Mouse (Mus musculus) liver, adult 2 months (tissue): ENCODE measurements at regions not wholly inside any gene's neighbourhood (a gene's known extent, or its start where the extent isn't known, plus 50 kb on each side); places are given as distances from the start of the nearest gene placed in this dataset.

Experiments
- DNase-seq: peaks from one replicate; pipeline ENCODE4 v3.0.0-alpha.2; 2011; ENCODE audit warnings: low read depth, low spot score; ENCODE audit errors: extremely low read depth
- H3K27ac ChIP-seq: fragments of 200-500 bp; replicated peaks from 2 replicates; pipeline ENCODE4 v1.5.1; 2012; ENCODE audit warnings: low read depth, mild to moderate bottlenecking, control low read depth, inconsistent platforms, low read length; ENCODE audit not compliant: insufficient read depth
- H3K27me3 ChIP-seq: fragments of 200-500 bp; 2 replicates; pipeline ENCODE4 v1.6.1; 2012; ENCODE audit warnings: mild to moderate bottlenecking, moderate library complexity, low read length, inconsistent platforms; ENCODE audit not compliant: control insufficient read depth, insufficient read depth
- H3K36me3 ChIP-seq: fragments of 200-500 bp; 2 replicates; pipeline ENCODE4 v1.6.1; 2012; ENCODE audit warnings: low read length, inconsistent platforms; ENCODE audit not compliant: control insufficient read depth, insufficient read depth
- H3K4me1 ChIP-seq: fragments of 200-500 bp; 2 replicates; pipeline ENCODE4 v1.6.1; 2011; ENCODE audit warnings: low read length; ENCODE audit not compliant: control insufficient read depth, insufficient read depth
- H3K4me3 ChIP-seq: fragments of 200-500 bp; 2 replicates; pipeline ENCODE4 v1.5.1; 2011; ENCODE audit warnings: low read depth, mild to moderate bottlenecking, control low read depth, low read length, moderate library complexity; ENCODE audit not compliant: insufficient read depth
- H3K79me2 ChIP-seq: fragments of 200-500 bp; 2 replicates; pipeline ENCODE4 v1.6.1; 2012; ENCODE audit warnings: inconsistent platforms, mild to moderate bottlenecking, low read length, moderate library complexity; ENCODE audit not compliant: control insufficient read depth, insufficient read depth
- H3K9ac ChIP-seq: fragments of 200-500 bp; 2 replicates; pipeline ENCODE4 v1.6.1; 2012; ENCODE audit warnings: low read depth, mild to moderate bottlenecking, control low read depth, inconsistent platforms, low read length
- CTCF ChIP-seq: fragments of 200-500 bp; IDR thresholded peaks from 2 replicates; pipeline ENCODE4 v1.5.1; 2011; ENCODE audit warnings: low read depth, low read length, control low read depth
- POLR2A ChIP-seq: fragments of 200-500 bp; IDR thresholded peaks from 2 replicates; pipeline ENCODE4 v1.6.1; 2011; ENCODE audit warnings: low read length, control low read depth; ENCODE audit not compliant: insufficient read depth; ENCODE audit errors: extremely low read depth
- WGBS: fragments of 180-500 bp; shearing (Covaris S2); methylation state at CpG from one replicate; pipeline ENCODE4 v1.1.7; 2018; 5-methylcytosine and 5-hydroxymethylcytosine counted together

GRCm38 (mm10) chr4:135039234-135039633 lies 81.2 kb upstream of the Runx3 start:
- 82% methylated on average over 2 of the region's 2 CpGs for WGBS
- Histone ChIP-seq H3K36me3 (no peaks in the 10 kb centered on the region), H3K27ac (no peak overlapping the region), H3K9ac (no peak overlapping the region), H3K4me3 (no peak overlapping the region), H3K79me2 (no peaks in the 10 kb centered on the region), H3K4me1 (no peaks in the 10 kb centered on the region), H3K27me3 (no peaks in the 10 kb centered on the region)
- DNase-seq = no peak
- no peak for TF ChIP-seq POLR2A
- TF ChIP-seq CTCF = no peak

GRCm38 (mm10) chr4:135041921-135042320 lies 78.5 kb upstream of the Runx3 start:
- TF ChIP-seq CTCF = no peak
- TF ChIP-seq POLR2A = no peak
- Histone ChIP-seq H3K4me3 (no peak overlapping the region), H3K27ac (no peak overlapping the region), H3K4me1 (no peaks in the 10 kb centered on the region), H3K27me3 (no peaks in the 10 kb centered on the region), H3K79me2 (no peaks in the 10 kb centered on the region), H3K9ac (no peak overlapping the region), H3K36me3 (no peaks in the 10 kb centered on the region)
- 38% methylated on average over 8 of the region's 8 CpGs for WGBS
- DNase-seq = no peak

GRCm38 (mm10) chr4:135042501-135042900 lies 78.0 kb upstream of the Runx3 start:
- TF ChIP-seq CTCF = no peak
- TF ChIP-seq POLR2A = no peak
- Histone ChIP-seq H3K4me3 (no peak overlapping the region), H3K9ac (no peak overlapping the region), H3K36me3 (no peaks in the 10 kb centered on the region), H3K27ac (no peak overlapping the region), H3K79me2 (no peaks in the 10 kb centered on the region), H3K27me3 (no peaks in the 10 kb centered on the region), H3K4me1 (no peaks in the 10 kb centered on the region)
- WGBS = 81% methylated on average over 1 of the region's 1 CpGs
- DNase-seq = no peak

- Histone ChIP-seq H3K27me3 (no peaks in the 10 kb centered on the region), H3K36me3 (no peaks in the 10 kb centered on the region), H3K4me1 (no peaks in the 10 kb centered on the region), H3K79me2 (no peaks in the 10 kb centered on the region), H3K4me3 (no peak overlapping the region), H3K9ac (no peak overlapping the region), H3K27ac (no peak overlapping the region)
- WGBS = 81% methylated on average over 16 of the region's 16 CpGs
- TF ChIP-seq POLR2A (no peak), CTCF (no peak)
- no peak for DNase-seq
These were observed 75.4 kb upstream of the Runx3 start for GRCm38 (mm10) chr4:135045054-135045453.

GRCm38 (mm10) chr4:135046619-135047018 lies 73.8 kb upstream of the Runx3 start:
- Histone ChIP-seq H3K4me3 (no peak overlapping the region), H3K9ac (no peak overlapping the region), H3K4me1 (no peaks in the 10 kb centered on the region), H3K27ac (no peak overlapping the region), H3K36me3 (no peaks in the 10 kb centered on the region), H3K27me3 (no peaks in the 10 kb centered on the region), H3K79me2 (no peaks in the 10 kb centered on the region)
- no peak for TF ChIP-seq CTCF
- no peak for TF ChIP-seq POLR2A
- DNase-seq = no peak
- 81% methylated on average over 7 of the region's 7 CpGs for WGBS

- Histone ChIP-seq H3K4me1 (no peaks in the 10 kb centered on the region), H3K79me2 (no peaks in the 10 kb centered on the region), H3K9ac (no peak overlapping the region), H3K27ac (no peak overlapping the region), H3K36me3 (no peaks in the 10 kb centered on the region), H3K27me3 (no peaks in the 10 kb centered on the region), H3K4me3 (no peak overlapping the region)
- DNase-seq = no peak
- TF ChIP-seq POLR2A (no peak), CTCF (no peak)
- WGBS = 71% methylated on average over 6 of the region's 6 CpGs
These were observed 73.2 kb upstream of the Runx3 start for GRCm38 (mm10) chr4:135047251-135047650.
